Mouse (Mus musculus): ENCODE measurements at regions not wholly inside any gene's neighbourhood (a gene's known extent, or its start where the extent isn't known, plus 50 kb on each side); places are given as distances from the start of the nearest gene placed in this dataset.

DNA sequence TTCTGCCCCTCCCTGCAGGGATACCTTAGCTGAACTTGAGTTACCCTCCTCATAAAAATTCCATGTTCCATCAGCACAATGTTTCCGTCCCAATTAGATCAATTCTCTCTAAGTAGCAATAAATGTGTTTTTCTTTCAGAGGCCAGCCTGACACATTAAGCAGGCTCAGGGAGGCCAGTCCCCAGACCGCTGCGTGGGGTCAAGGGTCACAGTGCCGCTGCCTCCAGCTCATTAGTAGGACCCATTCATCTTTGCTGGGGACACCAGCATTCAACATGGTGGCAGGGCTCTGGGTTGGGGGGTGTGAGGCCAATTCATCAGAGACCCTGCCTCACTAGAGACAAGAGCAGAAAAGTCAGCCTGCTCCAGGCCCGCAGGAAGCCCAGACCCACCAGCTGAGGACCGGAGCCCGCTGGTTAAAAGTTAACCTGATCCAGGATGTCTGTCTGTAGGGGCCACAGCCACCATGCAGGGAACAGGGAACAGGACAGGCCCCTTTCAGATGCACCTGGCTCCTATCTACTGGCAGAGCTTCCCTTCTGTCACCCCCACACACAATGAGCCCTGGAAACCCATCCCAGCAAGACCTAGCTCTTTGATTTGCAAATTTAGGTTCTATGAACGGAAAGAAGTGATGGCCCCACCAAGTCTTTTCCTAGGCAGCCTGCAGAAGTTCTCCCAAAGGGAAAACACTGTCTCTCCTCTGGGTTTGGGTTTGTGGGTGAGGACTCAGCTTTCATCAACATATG is 119.1 kb upstream of the Top1 start:
- no peak for TF ChIP-seq POLR2A (IDR thresholded peaks at IDR 0.05; ENCODE audit: insufficient read depth, low read length)
- no peak for TF ChIP-seq CTCF (IDR thresholded peaks at IDR 0.05; ENCODE audit: low read depth, low read length)
